Comparison of ENCODE assay signal across 7 mouse cellular contexts in the genomic region with DNA sequence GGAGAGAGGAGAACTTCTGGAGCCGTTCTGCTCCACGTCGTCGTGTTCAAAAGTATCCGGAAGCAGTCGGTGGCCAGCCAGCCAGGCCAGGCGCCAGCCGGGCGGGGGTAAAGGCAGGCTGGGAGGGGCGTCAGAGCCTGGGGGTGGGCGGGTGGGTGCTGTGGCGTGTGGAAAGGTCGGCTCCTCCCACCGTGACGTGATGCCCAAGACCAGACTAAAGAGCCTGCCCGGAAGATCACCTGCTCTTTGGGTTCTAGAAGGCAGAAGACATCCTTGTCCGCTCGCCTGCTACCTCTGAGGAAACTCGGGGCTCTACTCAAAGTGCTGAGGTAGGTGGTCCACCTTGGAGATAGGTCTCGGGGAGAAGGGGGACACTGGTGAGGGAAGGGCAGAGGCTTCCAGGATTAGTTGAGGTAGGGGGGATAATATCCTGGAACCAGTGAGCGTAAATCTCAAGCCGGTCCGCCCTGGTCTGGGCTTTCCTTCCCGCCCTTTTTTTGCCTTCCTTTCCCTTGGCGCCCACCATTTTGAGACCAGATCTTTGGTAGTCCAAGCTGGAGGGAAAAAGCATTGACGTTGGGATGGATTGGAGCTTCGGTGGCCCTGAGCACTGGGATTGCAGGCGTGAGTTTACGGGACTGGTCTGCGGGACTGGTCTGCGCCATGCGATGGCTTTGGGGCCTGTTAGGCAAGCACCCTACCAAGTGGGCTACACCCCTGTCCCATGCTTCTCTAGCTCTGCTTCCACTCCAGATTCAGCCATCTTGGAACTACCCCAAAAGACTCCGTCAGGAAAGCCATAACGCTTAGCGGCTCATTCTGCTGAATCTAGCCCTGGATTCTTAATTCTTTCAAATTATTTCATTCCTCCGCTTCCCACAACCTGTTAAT. TPM values are rescaled to one million over a fixed set of nuclear protein-coding genes. Genes with fewer than 3 reads are reported as not detected.
A peak's percentile ranks its signal among the peaks of the same experiment; 100 is the strongest.
DNase-seq lines count a peak whose midpoint lies in the region; ATAC-seq and TF ChIP-seq lines count a peak whose summit lies in the region.

A gene (plus strand): TSS at position 241 of the 891 bp plus-strand sequence.

- ATAC-seq in forebrain, embryonic 11.5 days (replicated peaks; ENCODE audit: low FRiP score), result no peak
- no peak for ATAC-seq in liver, embryonic 12.5 days

- H3K9ac ChIP-seq in CH12.LX (ENCODE audit: insufficient read depth, low read depth), result no peak within 1 kb of the TSS
- H3K9ac ChIP-seq in forebrain, embryonic 11.5 days (ENCODE audit: low read length), result no peak within 1 kb of the TSS
- no peak within 1 kb of the TSS for H3K9ac ChIP-seq in liver, embryonic 12.5 days

- no peaks in the 10 kb centered on the region for H3K27me3 ChIP-seq in CH12.LX (replicated peaks)
- H3K27me3 ChIP-seq in forebrain, embryonic 11.5 days (ENCODE audit: control insufficient read depth, insufficient read depth, low read length), result no peaks in the 10 kb centered on the region
- H3K27me3 ChIP-seq in liver, embryonic 12.5 days (replicated peaks), result no peaks in the 10 kb centered on the region

- H3K79me2 ChIP-seq in CH12.LX (replicated peaks; ENCODE audit: control insufficient read depth, extremely low read depth, insufficient read depth, poor library complexity, severe bottlenecking), result no peaks in the 10 kb centered on the region

- H3K36me3 ChIP-seq in CH12.LX (replicated peaks in 1 of 2; ENCODE audit: control insufficient read depth in 1 of 2, insufficient read depth in 1 of 2, low read length in 1 of 2), result no peaks in the 10 kb centered on the region
- no peaks in the 10 kb centered on the region for H3K36me3 ChIP-seq in forebrain, embryonic 11.5 days (ENCODE audit: control insufficient read depth, insufficient read depth, low read length)
- no peaks in the 10 kb centered on the region for H3K36me3 ChIP-seq in liver, embryonic 12.5 days

- no peak for TF ChIP-seq POLR2A in CH12.LX (IDR thresholded peaks at IDR 0.05; ENCODE audit: low read depth, low read length)

- H3K4me1 ChIP-seq in CH12.LX (ENCODE audit: control insufficient read depth in 1 of 2, insufficient read depth in 2 of 2), result peaks cover 0 to 12% of the 10 kb centered on the region in 2 experiments; a peak in 3 of 4 replicates
- no peaks in the 10 kb centered on the region for H3K4me1 ChIP-seq in forebrain, embryonic 11.5 days (replicated peaks; ENCODE audit: control insufficient read depth, insufficient read depth, low read length)
- H3K4me1 ChIP-seq in liver, embryonic 12.5 days, result peaks cover 42% of the 10 kb centered on the region

- dilution Hi-C loops in CH12.LX (cut with MboI; ENCODE audit: extremely low pct_ligation_motif_present, extremely low pct_unique_long_range_greater_than_20kb, low sequenced_read_pairs), result no loop called here

- in situ Hi-C loops in CH12.LX (cut with MboI; ENCODE audit: low pct_ligation_motif_present, low pct_unique_long_range_greater_than_20kb, low sequenced_read_pairs), result loop anchor here (25.0 kb wide), 1 partner anchor 193 kb away; no protein-coding TSS in a partner anchor

- no peak within 1 kb of the TSS for H3K4me3 ChIP-seq in CH12.LX (replicated peaks in 1 of 3; ENCODE audit: low read depth in 2 of 3, low read length in 2 of 3, poor library complexity in 1 of 3)
- H3K4me3 ChIP-seq in forebrain, embryonic 11.5 days (ENCODE audit: low read depth, low read length), result no peak within 1 kb of the TSS
- no peak within 1 kb of the TSS for H3K4me3 ChIP-seq in liver, embryonic 12.5 days

- H3K4me2 ChIP-seq in CH12.LX (ENCODE audit: insufficient read depth, low read depth, poor library complexity, severe bottlenecking), result no peak within 1 kb of the TSS
- H3K4me2 ChIP-seq in forebrain, embryonic 11.5 days (ENCODE audit: low read depth, low read length, severe bottlenecking), result no peak within 1 kb of the TSS
- no peak within 1 kb of the TSS for H3K4me2 ChIP-seq in liver, embryonic 12.5 days

- WGBS in forebrain, embryonic 11.5 days, result 94% methylated on average over 36 of the region's 36 CpGs
- WGBS in liver, embryonic 12.5 days (ENCODE audit: insufficient replicate concordance), result 87% methylated on average over 36 of the region's 36 CpGs

- DNase-seq in CH12.LX (ENCODE audit: extremely low read depth) (no peak), ES-CJ7 (ENCODE audit: low read depth, low spot score) (peak; percentile 93)
- DNase-seq in forebrain, embryonic 11.5 days (ENCODE audit: low spot score), result no peak
- DNase-seq in heart, postnatal 4 days, result no peak
- no peak for DNase-seq in ovary, postnatal 14 days (ENCODE audit: low spot score)
- DNase-seq in urinary bladder, postnatal 10 days (ENCODE audit: low spot score), result no peak

- TF ChIP-seq CTCF in CH12.LX (conservative IDR thresholded peaks at IDR 0.05 in 1 of 2, IDR thresholded peaks at IDR 0.05 in 1 of 2; ENCODE audit: low read depth in 2 of 2, low read length in 2 of 2), result no peak

- no peak for TF ChIP-seq RAD21 in CH12.LX (IDR thresholded peaks at IDR 0.05; ENCODE audit: low read depth, low read length)

- no peak within 1 kb of the TSS for H3K27ac ChIP-seq in CH12.LX (ENCODE audit: insufficient read depth, low read depth)
- H3K27ac ChIP-seq in forebrain, embryonic 11.5 days (ENCODE audit: low read depth, low read length), result no peak within 1 kb of the TSS
- H3K27ac ChIP-seq in liver, embryonic 12.5 days, result no peak within 1 kb of the TSS

- no peak for TF ChIP-seq EP300 in CH12.LX (IDR thresholded peaks at IDR 0.05; ENCODE audit: low read length)

- H3K9me3 ChIP-seq in CH12.LX (replicated peaks; ENCODE audit: low read length), result no peaks in the 10 kb centered on the region
- no peaks in the 10 kb centered on the region; the same call in 1 of the 2 replicates for H3K9me3 ChIP-seq in forebrain, embryonic 11.5 days (ENCODE audit: control insufficient read depth, low read length)
- H3K9me3 ChIP-seq in liver, embryonic 12.5 days (replicated peaks), result no peaks in the 10 kb centered on the region

TF ChIP-seq in CH12.LX, 34 proteins besides CTCF, POLR2A, EP300 and RAD21:
- TF ChIP-seq RCOR1 (conservative IDR thresholded peaks at IDR 0.05; ENCODE audit: low read depth, low read length), result no peak
- TF ChIP-seq PAX5 (IDR thresholded peaks at IDR 0.05; ENCODE audit: low read length), result no peak
- no peak for TF ChIP-seq JUND (conservative IDR thresholded peaks at IDR 0.05; ENCODE audit: low read depth, low read length)
- no peak for TF ChIP-seq KAT2A (IDR thresholded peaks at IDR 0.05; ENCODE audit: insufficient replicate concordance, low read length)
- TF ChIP-seq NELFE (IDR thresholded peaks at IDR 0.05; ENCODE audit: low read depth, low read length), result no peak
- TF ChIP-seq USF1 (IDR thresholded peaks at IDR 0.05; ENCODE audit: low read depth, low read length), result no peak
- no peak for TF ChIP-seq NRF1 (IDR thresholded peaks at IDR 0.05; ENCODE audit: low read depth, low read length)
- TF ChIP-seq TCF12 (IDR thresholded peaks at IDR 0.05; ENCODE audit: low read depth, low read length), result no peak
- TF ChIP-seq ZC3H11A (IDR thresholded peaks at IDR 0.05; ENCODE audit: low read depth, low read length), result no peak
- no peak for TF ChIP-seq UBTF (IDR thresholded peaks at IDR 0.05; ENCODE audit: low read depth, low read length)
- TF ChIP-seq SMC3 (IDR thresholded peaks at IDR 0.05; ENCODE audit: low read depth, low read length), result no peak
- no peak for TF ChIP-seq GABPA (IDR thresholded peaks at IDR 0.05; ENCODE audit: insufficient replicate concordance, low read depth, low read length)
- no peak for TF ChIP-seq MEF2A (IDR thresholded peaks at IDR 0.05; ENCODE audit: borderline replicate concordance, low read depth, low read length)
- TF ChIP-seq ETS1 (conservative IDR thresholded peaks at IDR 0.05; ENCODE audit: low read depth, low read length), result no peak
- no peak for TF ChIP-seq MXI1 (IDR thresholded peaks at IDR 0.05; ENCODE audit: low read depth, low read length)
- no peak for TF ChIP-seq SIN3A (IDR thresholded peaks at IDR 0.05; ENCODE audit: low read length)

RNA-seq across cellular contexts. Expression of the gene that starts here (rescaled TPM):
- 10.7 and 11.9 TPM in 2 replicates for total RNA-seq in CH12.LX (2012; rRNA removed)
- 9.6 and 12.5 TPM in 2 replicates for total RNA-seq in CH12.LX (2014; rRNA removed)
- polyA plus RNA-seq in CH12.LX (2012; ENCODE audit: insufficient read length, low read depth), result 11.0 and 12.0 TPM in 2 replicates
- polyA plus RNA-seq in forebrain, embryonic 11.5 days (2014; fragmentation: Nextera tagmentation; extraction: Ambion mirVana), result 22.4 and 24.1 TPM in 2 replicates
- 10 to 100 TPM; 37.8 to 43.5 TPM for total RNA-seq in heart, postnatal 4 days (2021)
- 13.8 and 14.0 TPM in 2 replicates for polyA plus RNA-seq in liver, embryonic 12.5 days (2016; fragmentation: Nextera tagmentation; extraction: Ambion mirVana)
